Mouse (Mus musculus) spleen, adult 18-20 months (tissue): Measurements from ENCODE around the gene Trim2.

Experiments
- DNase-seq, 2 experiments: peaks; one replicate each; pipeline ENCODE4 v3.0.0; 2022; ENCODE audit warnings: mixed read lengths in 2 of 2

Gene Trim2

DNA sequence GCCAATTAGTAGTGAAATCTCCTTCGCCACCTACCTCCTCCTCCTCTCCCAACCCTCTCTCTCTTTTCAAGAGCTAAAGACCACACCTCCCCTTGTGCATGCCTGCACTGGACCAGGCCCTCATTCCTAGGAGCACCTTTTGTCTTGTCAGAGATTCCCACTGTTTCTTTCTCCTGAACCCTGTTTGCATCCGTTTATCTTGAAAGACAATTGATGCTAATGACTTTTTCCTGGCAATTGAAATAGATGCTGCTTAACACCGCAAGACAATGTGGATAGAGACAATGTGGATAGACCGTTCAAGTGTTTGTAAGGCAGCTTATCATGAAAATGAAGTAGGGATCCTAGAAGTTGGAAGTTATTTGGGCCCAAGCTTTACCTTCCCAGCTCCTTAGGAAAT, 125.0 kb downstream of the Trim2 start:
- no peak for DNase-seq

DNA sequence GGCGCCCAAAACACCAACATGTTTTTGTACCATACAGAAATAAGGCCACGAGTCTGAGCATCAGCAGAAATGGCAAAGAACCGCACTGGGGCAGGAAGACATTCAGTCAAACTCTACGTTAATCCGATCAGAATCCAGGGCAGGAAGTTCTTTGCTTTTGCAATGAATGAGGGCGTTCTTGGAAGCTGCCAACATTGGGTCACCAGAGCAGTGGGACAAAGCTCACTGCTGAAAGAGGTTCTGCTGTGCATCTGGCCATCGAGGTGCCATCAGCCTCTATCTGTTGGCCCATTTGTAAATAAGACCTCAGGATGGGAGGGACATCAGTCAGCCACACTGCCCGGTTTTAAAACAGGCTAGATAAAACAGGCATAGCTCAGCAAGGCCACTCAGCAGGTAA, 125.6 kb downstream of the Trim2 start:
- no peak for DNase-seq

DNA sequence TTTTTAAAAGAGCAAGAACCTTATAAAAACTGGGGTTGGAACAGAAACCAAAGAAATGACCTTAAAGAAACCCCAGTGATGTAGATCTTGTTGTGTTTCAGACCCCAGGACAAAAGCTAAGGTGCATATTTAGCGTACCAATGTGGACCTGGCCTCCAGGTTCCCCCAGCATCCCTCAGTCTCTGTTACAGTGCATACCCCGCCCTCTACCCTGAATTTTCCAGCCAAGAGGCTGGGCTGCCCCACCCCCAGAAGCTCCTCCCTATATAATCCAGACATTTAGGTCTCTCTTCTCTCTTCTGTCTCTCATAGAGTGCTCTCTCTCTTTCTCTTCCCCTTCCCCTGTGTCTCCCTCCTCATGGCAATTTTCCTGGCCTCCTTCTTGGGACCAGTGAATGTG, 126.4 kb downstream of the Trim2 start:
- no peak for DNase-seq

DNA sequence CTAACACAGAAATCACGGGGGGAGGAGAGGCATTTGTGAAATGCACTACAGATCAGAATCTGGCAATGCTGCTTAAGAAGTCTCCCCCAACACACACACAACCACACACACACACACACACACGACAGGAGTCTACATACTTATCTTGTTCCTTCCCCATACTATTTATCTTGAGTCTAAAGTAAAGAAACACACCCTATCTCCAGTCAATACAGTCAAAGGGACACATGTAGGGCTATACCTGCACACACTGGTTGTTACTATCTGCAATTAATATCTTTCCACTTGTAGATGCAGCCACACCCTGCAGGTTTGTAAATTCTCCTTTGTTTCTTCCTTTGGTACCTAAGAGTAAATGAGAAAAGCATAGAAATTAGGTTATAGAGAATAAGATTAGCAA, 128.8 kb downstream of the Trim2 start:
- no peak for DNase-seq

DNA sequence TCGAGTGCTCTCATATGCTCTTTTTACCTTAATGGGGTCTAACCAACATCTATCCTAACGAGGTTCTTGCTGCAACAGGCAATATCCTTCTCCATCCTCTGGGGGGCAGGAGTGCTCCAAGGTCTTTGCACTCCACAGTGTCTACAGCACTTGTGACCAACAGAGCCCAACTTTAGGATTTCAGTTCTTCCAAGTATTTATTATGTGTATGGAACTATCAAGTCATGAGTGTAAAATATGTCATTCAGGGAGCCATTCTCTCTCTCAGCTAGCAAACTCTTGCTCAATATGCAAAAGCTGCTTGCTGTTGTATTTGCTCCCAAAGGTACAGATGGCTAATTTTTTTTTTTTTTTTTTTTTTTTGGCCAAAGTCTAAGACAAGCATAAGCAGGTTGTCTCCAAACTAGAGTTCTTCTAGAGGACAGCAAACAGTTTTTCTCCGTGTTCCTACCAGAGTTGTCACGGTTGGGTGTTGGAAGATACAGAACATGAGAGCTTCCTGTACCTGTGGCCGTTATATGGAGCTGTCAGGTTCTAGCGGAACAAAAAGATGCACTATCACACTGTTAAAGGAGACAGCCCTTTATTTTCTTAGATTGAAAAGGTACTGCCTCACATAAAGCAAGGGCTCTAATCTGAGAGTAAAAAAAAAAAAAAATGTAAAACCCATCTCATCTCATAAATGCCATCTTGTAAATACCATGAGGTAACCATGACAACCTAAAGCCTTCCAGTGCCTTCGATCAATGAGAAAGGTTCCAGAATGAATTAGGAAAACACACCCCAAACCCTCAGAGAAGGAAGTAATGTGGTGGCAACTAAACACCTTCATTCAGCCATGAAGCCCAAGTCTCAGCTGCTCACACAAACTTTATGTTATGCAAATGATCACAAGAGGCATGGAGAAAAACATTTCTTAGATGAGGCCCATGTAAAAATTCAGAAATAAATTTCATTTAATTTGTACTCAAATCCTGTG, 131.1 kb downstream of the Trim2 start:
- DNase-seq: peak; percentile 23 to 64

DNA sequence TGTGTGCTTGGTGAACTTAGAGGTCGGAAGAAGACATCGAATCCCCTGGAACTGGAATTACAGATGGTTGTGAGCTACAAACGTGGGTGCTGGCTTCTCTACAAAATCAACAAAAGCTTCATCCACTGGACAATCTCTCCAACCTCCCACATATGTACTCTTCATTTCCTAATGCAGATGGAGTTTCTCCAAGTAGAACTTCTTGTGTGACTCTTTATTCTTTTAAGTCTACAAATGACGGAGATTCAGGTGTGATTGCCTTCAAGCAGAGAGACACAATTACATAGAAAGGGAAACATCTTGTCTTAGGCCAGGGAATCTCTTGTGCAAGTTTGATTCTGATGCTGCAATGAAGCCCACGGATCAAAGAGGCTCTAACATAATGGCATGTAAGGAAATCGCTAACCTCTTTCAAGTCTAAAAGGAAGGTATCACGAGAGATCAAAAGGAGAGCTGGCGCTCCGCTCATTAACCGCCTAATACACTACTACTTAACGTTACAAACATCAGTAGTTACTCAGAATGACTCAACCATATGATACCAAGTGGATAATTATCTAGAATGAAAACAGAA, 133.0 kb downstream of the Trim2 start, which contains the start of gene Gm6525:
TSS of gene Gm6525 (plus strand) at position 524 of the 574 bp plus-strand sequence.
- no peak for DNase-seq

DNA sequence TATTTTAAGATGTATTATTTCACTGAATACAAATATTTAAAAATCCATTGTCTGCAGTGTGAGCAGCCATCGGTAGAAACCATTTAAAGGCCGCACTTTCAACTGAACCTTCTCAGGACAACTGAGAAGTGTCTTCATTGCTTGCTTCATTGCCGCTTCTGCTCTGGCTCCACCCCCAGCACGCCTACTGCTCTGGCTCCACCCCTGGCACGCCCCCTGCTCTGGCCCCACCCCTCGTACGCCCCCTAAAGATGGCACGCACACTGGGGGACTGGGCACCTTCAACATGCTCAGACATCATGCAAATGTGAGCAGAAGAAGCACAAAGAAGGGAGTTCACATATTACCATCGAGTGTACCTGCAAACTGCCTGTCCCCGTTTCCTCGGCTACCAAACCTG, 134.3 kb downstream of the Trim2 start:
- DNase-seq: no peak

DNA sequence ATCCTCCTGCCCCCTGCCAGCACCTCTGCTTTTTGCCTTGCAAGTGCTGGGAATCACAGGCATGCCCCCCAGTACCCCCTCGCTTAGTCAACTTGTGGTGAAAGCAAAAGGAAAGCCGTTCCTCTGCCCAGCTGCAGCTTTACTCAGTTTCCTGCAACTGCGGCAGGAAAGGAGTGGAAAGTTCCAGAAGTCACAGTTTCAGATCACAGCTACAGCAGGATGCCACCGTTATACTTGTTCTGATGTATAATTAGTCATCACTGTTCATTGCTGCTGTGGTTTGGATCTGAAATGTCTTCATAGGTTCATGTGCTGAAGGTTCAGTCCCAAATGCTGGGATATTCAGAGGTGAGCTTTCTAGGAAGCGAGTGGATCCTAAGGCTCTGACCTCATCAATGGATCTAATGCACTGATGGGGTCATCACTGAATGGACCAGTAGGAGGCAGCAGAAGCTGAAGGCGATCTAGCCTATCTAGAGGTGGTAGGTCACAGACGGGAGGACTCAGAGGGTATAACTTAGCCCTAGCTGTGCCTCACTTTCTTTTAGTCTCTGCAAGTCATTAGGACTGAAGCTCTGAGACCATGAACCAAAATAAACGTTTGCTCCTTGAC, 137.2 kb downstream of the Trim2 start:
- no peak for DNase-seq

DNA sequence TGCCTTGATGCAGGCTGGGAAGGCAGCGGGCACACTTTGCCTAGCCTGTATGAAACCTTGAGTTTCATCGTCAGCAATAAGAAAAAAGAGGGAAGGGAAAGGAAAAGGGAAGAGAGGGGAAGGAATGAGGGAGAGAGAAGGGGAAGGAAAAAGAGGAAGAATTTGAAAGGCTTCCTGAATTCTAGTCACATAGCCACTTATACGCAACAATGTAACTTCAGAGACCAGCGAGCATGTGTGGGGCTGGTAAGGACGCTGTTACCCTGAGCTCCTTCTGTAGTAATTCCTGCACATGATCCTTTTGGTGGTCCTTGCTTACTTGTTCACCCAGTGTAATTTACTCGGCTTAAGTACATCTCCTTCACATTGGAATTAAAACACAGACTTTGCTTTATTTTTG, 137.7 kb downstream of the Trim2 start:
- DNase-seq: no peak

DNA sequence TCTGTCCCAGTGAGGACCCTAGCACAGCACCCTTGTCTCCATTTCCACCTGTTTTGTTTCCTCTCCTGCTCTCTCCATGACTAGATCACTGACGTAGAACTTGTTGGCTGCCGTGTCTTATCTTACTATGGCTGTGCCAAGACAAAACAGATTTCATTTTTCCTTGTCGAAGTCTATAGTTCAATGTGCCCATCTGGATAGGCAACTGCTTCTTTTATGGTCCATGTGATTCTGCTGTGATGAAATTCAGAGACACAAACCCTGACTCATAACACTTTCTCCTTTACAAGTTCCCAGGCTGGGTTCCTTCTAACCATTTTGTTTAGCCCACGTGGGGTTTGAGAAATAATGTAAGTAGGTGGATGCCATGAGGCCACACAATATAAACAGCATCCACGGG, 140.6 kb downstream of the Trim2 start:
- DNase-seq: no peak

DNA sequence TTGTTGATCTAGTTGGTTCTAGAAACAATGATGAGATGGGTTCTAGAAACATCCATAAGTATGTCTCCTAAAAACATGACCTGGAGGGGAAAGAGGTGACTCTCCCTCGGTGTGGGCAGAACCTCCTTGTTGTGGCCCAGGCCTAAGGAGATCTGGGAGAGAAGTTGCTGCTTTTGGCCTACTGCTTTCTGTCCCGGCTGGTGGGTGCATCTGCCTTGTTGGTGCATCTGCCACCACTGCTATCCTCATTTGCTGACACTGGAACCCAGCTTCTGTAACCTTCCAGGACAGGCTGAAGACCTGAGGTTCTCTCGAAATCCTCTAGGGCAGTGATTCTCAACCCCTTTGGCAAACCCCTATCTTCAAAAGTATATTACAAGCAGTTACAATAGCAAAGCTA, 141.3 kb downstream of the Trim2 start:
- no peak for DNase-seq

DNA sequence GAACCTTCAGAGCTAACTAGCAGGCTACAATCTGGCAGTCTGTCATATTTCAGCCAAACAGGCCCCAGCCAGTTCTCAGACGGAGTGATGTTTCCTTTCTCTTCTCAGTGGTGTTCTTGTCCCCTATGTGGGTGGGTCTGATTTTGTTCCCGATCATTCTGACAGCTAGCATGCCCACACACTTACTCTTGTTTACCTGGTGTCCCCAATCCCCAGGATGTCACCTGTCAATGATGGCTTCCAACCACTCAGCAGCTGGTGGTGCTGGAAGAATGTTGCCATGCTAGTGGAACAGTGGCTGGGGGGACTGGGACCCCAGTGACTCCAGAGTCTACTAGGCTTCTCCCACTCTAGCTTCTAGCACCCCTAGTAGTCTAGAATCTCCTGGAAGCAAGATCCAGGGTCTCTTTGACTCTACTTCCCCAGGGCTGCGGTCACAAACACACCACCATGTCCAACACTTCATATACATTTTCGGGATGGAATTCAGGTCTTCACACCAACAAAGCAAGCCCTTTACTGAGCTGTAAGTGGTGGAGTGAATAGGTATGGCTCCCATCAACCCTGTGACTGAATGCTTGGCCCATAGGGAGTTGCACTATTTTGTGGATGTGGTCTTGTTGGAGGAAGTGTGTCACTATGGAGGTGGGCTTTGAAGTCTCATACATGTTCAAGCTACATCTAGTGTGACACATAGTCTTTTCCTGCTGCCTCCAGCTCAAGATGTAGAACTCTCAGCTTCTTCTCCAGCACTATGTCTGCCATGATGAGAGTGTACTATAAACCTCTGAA, 148.9 kb downstream of the Trim2 start:
- DNase-seq: no peak

DNA sequence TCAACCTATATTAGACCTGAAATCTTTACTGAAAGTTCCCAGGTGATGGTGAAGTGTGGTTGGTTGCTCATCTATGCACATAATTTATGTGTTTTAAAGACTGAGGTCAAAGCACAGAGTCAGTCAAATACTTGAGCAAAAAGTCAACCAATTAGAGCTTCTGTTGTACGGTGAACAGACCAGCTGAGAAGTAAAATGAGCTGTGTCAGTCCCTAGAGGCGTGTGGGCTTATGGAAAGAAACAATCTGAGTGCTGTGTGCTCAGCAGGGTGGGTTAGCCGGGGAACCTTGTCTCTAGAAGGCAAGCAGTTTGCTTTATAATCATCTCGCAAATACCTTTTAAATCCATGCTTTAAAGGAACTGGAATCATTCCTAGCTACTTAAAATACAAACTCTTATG, 149.7 kb downstream of the Trim2 start:
- no peak for DNase-seq

DNA sequence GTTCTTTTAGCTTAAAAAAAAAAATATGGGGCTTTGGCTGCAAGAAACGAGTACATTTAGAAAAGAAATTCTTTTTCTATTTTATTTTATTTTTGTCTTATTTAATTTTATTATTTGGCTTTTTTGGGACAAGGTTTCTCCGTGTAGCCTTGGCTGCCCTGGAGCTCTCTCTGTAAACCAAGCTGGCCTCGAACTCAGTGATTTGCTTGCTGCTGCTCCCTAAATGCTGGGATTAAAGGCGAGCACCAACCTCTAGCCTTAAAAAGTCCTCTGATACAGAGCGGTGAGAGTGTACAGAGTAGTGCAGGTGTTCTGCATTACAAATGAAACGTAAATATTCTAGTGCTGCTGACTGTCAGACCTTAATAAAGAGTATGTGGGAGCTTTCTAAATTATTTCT, 150.6 kb downstream of the Trim2 start:
- DNase-seq: no peak

DNA sequence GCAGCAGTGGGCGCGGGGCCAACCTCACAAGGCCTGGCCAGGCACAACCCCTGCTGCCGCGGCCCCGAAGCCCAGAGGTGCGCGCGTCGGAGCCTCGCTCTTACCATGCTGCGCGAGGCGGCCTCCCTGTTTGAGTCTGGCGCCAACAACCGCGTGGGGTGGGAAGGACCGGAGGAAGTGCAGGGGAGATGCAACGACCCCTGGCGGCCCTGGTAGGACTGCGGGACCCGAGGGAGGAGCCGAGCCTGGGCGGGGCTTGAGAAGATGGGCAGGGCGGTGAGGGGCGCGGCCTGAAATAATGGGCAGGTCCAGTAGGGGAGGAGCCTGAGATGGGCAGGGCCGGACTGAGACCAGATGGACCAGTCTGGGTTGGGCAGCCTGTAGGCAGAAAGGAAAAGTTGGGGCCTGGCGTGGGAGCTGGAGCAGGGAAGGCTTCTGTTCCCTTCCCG, 151.1 kb downstream of the Trim2 start, which contains the start of gene Mnd1:
TSS of gene Mnd1 (minus strand) at position 229 of the 449 bp plus-strand sequence.
- DNase-seq: peak; percentile 95 to 99

DNA sequence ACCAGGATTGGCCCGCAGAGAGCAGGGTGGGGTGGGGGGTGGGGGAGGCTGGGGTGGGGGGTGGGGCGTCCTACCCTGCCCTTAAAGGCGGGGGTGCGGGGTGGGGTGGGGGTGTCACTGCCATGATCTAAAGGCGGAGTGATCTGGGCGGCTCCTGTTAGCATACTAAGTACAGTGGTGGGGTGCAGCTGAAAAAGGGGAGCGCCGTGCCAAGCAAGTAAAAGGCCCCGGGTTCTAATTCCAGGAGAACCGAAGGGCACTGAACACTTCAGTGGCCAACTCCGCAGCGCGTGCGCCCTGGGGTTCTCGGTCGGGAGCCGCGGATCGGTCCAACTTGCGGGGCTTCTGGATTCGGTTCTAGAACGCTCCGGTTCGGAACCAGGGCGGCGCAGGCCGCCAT, 151.5 kb downstream of the Trim2 start:
- DNase-seq: no peak

DNA sequence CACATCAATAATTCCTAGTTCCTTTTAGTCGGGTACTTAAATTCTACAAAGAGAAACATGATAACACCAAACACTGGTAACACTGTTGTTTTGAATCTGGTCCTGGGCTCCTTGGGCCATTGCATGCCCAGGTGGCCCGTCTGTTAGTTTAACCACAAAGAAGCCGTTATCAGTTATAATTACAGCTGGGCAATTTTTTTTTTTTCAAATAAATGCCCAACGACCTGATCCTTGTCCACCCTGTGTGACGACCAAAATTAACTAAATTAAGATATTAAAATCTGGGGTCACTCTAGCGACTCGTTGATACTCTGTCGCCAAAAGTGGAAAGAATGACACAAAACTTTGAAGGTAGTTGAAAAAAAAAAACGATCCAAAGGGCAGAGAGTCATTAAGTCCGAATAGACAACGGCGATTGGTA, 151.9 kb downstream of the Trim2 start:
- no peak for DNase-seq

DNA sequence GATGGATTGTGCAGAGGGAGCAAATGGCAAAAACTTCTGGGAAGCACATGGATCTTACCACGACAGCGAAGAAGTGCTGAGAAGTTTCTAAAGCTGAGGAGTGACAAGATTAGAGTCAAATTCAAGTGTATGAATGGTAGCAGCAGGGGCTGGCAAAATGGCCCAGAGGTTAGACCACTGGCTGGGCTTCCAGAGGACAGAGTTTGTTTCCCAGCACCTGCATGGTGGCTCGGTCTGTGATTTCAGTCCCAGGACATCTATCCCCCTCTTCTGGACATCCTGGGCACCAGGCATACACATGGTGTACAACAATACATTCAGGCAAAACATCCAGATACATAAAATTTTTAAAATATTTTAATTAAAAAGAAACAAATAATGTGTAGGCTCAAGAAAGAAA, 156.8 kb downstream of the Trim2 start:
- DNase-seq: no peak

DNA sequence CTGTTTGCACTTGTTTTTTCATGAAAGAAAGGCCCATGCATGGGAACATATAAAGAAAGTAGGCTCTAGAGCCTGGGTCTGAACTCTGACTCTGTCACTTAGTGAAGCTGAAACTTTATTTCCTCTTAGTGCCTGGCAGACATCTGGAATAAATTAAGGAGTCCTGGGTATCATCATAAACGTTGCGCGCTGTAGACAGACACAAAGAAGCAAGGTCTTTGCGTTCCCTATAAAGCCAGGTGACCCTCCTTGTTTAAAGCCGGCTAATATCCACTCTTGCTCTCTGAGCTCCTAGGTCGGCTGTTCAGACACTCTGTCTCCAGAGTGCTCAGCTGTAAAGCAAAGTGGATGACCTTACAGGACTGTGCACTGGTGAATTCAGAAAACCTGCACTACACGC, 165.7 kb downstream of the Trim2 start:
- no peak for DNase-seq

DNA sequence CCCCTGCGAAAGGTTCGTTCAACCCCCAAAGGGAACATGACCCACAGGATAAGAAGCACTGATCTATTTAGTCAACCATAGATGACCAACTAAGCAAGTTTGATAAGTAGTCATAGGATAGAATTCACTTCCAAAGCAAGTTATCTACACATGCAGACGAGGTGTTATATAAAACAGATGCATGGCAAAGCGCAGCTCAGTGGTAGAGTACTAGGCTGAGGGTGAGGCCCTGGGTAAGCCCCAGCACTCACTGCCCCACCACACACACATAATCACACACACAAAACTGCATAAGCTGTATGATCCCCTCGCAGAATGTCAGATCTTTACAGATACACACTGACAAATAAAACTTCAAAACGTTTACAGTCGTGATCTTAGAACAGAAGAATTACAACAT, 170.2 kb downstream of the Trim2 start:
- DNase-seq: no peak

DNA sequence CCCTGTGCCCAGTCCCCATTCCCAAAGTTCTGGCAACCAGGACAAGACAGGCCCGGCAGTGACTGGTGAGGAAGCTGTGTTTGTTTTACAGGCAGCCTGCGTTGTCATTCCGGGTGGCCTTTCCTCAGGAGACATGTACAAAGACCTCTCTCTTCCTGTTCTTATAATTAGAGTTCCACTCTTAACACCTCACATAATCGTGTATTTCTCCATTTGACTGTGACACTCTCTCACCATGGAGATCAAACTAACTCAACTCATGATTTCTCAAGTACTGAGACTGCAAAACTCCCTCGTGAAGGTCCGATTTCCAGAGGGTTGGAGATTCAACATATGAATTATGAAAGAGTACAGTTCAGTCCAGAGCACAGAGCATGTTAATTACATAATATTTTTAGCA, 170.7 kb downstream of the Trim2 start:
- DNase-seq: no peak

DNA sequence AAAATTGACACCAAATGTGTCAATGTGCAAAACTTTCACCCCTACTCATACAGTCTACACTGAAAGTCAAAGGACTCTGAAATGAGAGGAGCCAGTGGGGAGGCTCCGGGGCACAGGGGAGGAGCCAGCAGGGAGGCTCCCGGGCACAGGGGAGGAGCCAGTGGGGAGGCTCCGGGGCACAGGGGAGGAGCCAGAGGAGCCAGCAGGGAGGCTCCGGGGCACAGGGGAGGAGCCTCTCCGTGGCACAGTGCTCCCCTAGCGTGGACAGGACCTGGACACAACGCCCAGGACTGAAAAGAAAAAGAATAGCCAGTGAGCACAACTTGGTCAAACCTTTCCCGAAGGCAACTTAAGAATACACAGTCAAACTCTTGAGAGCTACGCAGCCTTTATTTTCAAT, 171.3 kb downstream of the Trim2 start:
- no peak for DNase-seq

DNA sequence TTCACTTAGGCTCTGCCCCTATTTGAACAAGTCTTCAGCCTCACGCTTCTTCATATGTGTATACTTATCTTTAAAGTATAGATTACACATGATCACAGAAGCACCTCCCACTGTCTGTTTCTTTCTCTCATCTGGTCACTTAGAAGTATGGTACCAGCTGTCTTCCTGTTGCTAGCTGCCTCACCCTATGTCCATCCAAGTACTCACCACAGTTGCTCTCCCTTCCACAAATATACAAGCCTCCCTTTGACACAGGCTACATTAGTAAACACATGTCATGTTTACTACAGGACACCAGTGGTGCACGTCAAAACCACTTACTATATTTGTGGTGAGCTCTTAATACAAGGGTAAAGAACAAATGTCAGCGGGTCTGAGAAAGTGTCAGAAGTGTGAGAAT, 175.3 kb downstream of the Trim2 start:
- no peak for DNase-seq
